Mouse (Mus musculus) erythroblast, embryonic 14.5 days (primary cell): ENCODE measurements around the gene Tmem135. TPM values are rescaled to one million over a fixed set of nuclear protein-coding genes. Genes with fewer than 3 reads are reported as not detected.

ENCODE experiments used
- H3K27me3 ChIP-seq: 2 replicates; pipeline ENCODE4 v1.6.1; 2012; ENCODE audit warnings: inconsistent platforms; ENCODE audit not compliant: control insufficient read depth
- H3K36me3 ChIP-seq: 2 replicates; pipeline ENCODE4 v1.6.1; 2012; ENCODE audit warnings: mild to moderate bottlenecking, inconsistent platforms; ENCODE audit not compliant: control insufficient read depth
- H3K4me1 ChIP-seq: 2 replicates; pipeline ENCODE4 v1.6.1; 2012; ENCODE audit warnings: inconsistent platforms; ENCODE audit not compliant: control insufficient read depth
- H3K4me3 ChIP-seq: replicated peaks from 2 replicates; pipeline ENCODE3; 2012; ENCODE audit warnings: moderate library complexity, mild to moderate bottlenecking, inconsistent platforms
- H3K9me3 ChIP-seq: 2 replicates; pipeline ENCODE4 v1.6.1; 2012; ENCODE audit warnings: low read length, inconsistent platforms, mixed read lengths; ENCODE audit not compliant: control insufficient read depth
- GATA1 ChIP-seq: IDR thresholded peaks from 2 replicates; pipeline ENCODE4 v1.6.1; 2012; ENCODE audit warnings: low read length, inconsistent platforms, mixed read lengths
- TAL1 ChIP-seq: IDR thresholded peaks from 3 replicates; pipeline ENCODE4 v1.6.1; 2012; ENCODE audit warnings: low read length, inconsistent platforms, mixed read lengths
- polyA plus RNA-seq: library from polyadenylated mRNA; stranded (reverse); fragments of >175 nt; gene quantifications from 2 replicates; pipeline ENCODE4 v1.2.3, GENCODE M21; 2012

The Tmem135 gene
- polyA plus RNA-seq, 1 experiment = 0.68 TPM

DNA sequence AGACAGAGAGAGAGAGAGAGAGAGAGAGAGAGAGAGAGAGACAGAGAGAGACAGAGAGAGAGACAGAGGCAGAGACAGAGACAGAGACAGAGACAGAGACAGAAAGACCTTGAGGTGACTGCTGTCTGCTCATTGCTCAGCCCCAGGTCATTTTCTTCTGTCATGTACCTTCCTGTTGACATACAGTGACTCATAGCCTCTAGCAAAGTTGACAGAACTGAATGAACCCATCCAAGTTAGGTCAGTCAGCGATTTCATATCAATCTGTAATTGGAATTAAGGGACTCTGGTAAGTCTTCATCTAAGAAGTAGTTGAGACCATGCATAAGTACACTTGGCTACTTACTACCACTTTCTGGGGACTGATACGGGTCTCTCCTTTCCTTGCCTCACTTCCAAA lies 27.2 kb upstream of the Tmem135 start:
- no peaks in the 10 kb centered on the region for H3K27me3 ChIP-seq
- H3K9me3 ChIP-seq = no peaks in the 10 kb centered on the region
- no peak overlapping the region for H3K4me3 ChIP-seq
- no peaks in the 10 kb centered on the region for H3K36me3 ChIP-seq
- no peaks in the 10 kb centered on the region for H3K4me1 ChIP-seq
- no peak for TF ChIP-seq TAL1
- no peak for TF ChIP-seq GATA1

DNA sequence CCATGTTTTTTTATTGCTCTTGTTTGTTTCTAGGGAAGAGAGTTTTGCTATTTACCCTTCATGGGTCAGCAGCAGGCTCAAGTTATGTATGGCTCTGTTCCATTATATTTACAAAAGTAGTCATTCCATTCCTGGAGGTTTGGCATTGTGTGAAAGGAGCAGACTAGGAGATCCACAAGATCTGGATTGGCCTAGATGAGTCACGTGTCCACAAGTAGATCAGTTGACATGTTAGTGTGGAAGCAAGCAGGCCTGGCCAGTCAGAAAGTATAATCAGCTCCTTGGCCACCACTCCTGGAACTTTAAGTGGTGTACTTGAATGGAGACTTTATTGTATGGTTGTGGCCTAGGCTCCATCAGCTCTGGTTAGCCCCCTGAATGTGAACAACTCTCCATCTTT lies 25.3 kb upstream of the Tmem135 start:
- TF ChIP-seq GATA1 (no peak), TAL1 (no peak)
- H3K4me1 ChIP-seq = no peaks in the 10 kb centered on the region
- H3K27me3 ChIP-seq = no peaks in the 10 kb centered on the region
- no peaks in the 10 kb centered on the region for H3K9me3 ChIP-seq
- no peak overlapping the region for H3K4me3 ChIP-seq
- no peaks in the 10 kb centered on the region for H3K36me3 ChIP-seq

DNA sequence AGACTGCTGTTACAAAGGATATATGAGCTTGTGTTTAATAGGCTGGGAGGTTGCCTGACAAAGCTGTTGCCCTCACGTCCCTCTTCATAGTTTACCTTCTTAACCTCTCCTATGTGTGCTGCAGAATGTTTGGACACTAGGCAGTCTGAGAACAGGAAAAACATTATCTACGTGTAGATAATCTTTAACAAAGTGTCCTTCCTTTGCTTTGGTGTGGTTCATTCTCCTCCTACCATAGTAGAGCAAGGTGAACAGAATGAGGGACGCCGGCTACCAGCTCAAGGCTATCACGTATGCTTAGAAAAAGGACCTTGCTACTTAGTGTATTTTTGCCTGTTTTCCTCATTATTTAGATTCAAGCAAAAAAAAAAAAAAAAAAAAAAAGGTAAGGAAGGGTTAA lies 24.8 kb upstream of the Tmem135 start:
- Histone ChIP-seq H3K36me3 (no peaks in the 10 kb centered on the region), H3K27me3 (no peaks in the 10 kb centered on the region), H3K4me1 (no peaks in the 10 kb centered on the region), H3K4me3 (no peak overlapping the region), H3K9me3 (no peaks in the 10 kb centered on the region)
- TF ChIP-seq TAL1 (no peak), GATA1 (no peak)

DNA sequence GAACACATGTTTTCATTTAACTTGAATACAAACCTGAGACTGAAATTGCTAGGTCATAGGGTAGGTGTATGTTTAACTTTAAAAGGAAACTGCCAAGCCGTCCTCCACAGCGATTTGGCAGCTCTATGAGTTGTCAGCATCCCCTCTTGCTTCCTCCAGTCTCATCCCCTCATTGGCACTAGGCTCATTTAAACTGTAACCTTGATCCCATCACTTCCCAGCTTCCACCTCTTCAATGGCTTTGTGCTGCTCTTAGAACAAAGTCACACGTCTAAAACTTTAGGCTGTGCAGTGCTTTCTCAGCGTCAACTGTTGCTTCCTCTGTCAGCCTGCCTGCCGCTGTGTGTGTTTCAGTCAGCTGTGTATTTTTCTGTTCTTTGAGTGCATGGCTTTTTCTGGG lies 23.1 kb upstream of the Tmem135 start:
- TF ChIP-seq GATA1 (no peak), TAL1 (no peak)
- Histone ChIP-seq H3K4me3 (no peak overlapping the region), H3K27me3 (no peaks in the 10 kb centered on the region), H3K4me1 (no peaks in the 10 kb centered on the region), H3K36me3 (no peaks in the 10 kb centered on the region), H3K9me3 (no peaks in the 10 kb centered on the region)

DNA sequence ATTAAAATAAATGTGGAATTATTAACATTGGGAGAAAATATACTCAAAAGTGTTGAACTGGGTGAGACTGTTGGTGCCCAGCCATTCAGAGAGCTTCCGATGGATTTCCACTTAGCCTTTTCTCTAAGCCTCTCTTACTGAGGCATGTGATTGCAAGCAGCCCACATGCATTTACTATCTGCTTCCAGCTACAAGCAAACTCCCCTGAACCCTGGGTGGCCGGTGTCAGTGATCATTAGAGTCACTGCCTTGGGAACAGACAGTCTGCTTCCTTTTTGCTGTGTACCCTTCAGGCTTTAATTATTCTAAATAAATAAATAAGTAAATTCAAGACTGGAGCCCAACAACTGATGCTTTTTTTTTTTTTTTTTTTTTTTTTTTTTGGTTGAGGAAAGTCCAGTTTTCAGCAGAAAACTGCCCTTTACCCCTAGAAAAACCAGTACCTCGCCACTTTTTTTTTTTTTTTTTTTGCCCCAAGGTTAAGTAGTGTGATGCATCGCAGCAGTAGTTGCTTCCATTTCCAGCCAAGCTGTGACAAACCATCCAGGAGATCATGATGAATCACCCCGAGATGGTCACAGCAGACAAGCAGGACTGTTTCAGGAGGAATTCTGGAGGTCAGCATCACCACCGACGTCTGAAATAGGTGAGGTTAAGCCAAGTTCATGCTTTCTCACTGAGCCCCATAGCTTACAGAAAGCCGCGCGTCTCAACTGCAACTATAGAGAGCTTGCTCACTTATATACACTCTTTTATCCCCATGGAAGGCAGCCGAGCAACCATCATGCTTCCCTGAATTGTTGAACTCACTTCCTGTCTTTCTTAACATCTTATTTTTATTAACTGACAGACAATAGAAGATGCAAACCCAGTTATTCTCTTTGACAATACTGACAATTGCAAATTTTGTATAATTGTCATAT lies 22.0 kb upstream of the Tmem135 start:
- Histone ChIP-seq H3K9me3 (no peaks in the 10 kb centered on the region), H3K4me3 (no peak overlapping the region), H3K4me1 (no peaks in the 10 kb centered on the region), H3K36me3 (no peaks in the 10 kb centered on the region), H3K27me3 (no peaks in the 10 kb centered on the region)
- TF ChIP-seq GATA1 (no peak), TAL1 (no peak)

DNA sequence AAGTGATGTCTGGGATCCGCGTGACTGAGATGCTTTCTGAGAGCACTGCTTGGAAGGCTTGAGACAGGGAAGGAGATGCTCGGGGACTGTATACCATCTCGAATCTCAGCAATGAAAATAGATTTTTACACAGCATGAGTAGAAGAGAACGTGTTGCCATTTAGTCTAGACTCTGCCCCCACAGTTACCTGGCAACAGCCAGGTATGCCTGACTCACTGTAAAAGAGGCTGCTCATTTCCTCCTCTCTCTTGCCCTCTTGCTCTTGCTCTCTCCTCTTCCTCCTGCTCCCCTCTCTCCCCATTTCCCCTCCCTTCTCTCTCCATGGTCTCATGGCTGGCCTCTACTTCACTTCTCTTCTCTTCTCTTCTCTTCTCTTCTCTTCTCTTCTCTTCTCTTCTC lies 20.6 kb upstream of the Tmem135 start:
- TF ChIP-seq TAL1 (no peak), GATA1 (no peak)
- no peaks in the 10 kb centered on the region for H3K27me3 ChIP-seq

DNA sequence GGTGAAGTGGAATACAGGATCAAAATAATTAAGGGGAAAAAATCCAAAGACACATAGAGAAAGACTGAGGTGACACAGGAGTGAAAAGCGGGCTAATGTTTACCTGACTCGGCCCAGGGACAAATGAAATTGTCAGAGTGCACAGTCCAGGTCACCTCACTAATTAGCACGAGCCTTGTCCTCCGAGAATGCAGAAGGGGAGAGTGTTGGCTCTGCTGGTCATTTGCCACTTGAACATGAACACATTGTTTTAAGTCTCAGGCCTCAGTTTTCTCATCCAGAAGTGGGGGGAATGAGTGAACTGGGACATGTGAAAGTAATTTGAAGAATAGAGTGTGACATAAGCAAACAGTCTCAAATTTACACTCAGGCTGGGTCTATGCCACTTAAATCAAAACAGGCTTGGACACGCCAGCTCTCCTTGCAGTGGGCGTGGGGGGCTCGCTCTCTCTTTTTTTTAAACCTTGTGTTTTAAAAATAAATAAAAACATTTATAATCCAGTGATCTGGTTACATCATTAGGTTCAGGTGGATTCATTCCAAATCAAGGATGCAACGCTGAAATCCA lies 19.8 kb upstream of the Tmem135 start:
- Histone ChIP-seq H3K9me3 (no peaks in the 10 kb centered on the region), H3K4me3 (no peak overlapping the region), H3K27me3 (no peaks in the 10 kb centered on the region), H3K36me3 (no peaks in the 10 kb centered on the region), H3K4me1 (no peaks in the 10 kb centered on the region)
- TF ChIP-seq GATA1 (no peak), TAL1 (peak; percentile 10; the same call in 1 of the 3 replicates)

More for the DNA sequence above, 20.6 kb upstream of the Tmem135 start:
- no peaks in the 10 kb centered on the region for H3K36me3 ChIP-seq
- no peaks in the 10 kb centered on the region for H3K4me1 ChIP-seq
- H3K9me3 ChIP-seq = no peaks in the 10 kb centered on the region
- no peak overlapping the region for H3K4me3 ChIP-seq

DNA sequence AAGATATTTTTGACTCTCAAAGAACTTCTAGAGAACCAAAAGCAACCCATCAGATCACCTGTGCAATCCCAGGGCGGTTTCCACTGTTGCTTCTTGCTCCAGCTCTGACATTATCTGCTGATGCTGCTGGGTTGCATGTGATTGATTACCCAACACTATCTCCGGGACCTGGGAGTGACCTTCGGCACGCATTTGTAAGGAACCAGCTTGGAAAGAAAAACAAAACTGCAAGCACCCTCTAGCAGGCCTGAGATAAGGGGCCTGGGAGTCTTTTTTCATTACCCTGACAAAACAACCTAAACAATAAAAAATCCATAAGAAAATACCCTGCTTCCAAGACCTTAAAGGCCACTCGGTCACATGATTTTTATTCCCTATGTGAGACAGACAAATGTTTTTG lies 19.2 kb upstream of the Tmem135 start:
- Histone ChIP-seq H3K36me3 (no peaks in the 10 kb centered on the region), H3K4me1 (no peaks in the 10 kb centered on the region)
- TF ChIP-seq TAL1 = no peak
- TF ChIP-seq GATA1 = no peak

DNA sequence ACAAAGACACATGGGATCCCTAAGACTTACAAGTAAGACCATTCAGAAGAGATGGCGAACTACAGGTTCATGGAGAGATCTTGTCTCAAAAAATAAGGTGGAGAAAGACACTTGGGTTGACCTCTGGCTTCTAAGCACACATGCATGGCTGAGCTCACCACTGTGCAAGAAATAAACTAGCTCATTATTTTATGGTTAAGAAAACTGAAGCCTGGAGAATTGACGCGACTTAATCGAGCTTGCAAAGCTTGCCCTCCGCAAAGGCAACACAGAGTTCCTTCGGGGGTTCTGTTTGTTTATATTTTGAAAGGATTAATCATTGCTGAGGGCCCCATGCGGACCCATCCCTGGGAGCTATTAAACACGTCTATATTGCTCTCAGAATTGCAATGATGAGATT lies 18.6 kb upstream of the Tmem135 start:
- Histone ChIP-seq H3K36me3 (no peaks in the 10 kb centered on the region), H3K4me3 (no peak overlapping the region), H3K27me3 (no peaks in the 10 kb centered on the region), H3K9me3 (no peaks in the 10 kb centered on the region), H3K4me1 (no peaks in the 10 kb centered on the region)
- TF ChIP-seq GATA1 (no peak), TAL1 (no peak)

More for the DNA sequence above, 19.2 kb upstream of the Tmem135 start:
- H3K27me3 ChIP-seq = no peaks in the 10 kb centered on the region
- no peaks in the 10 kb centered on the region for H3K9me3 ChIP-seq
- no peak overlapping the region for H3K4me3 ChIP-seq

DNA sequence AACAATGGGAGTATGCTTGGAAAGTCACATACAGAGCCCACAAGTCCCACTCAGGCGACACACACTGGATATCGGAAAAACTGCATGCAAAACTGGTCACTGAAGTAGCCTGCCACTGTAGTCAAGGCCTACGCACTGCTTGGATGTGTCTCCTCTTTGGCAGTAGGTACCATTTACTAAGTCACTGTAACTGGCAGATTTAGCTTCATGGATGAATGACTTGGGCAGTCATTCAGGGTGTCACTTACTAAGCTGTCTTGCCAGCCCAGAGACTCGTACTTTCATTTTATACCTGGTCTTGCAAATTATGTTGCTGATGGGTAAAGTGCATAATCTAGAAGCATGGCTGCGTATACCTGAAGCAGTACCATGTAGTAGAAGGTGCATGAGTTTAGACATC lies 17.3 kb upstream of the Tmem135 start:
- no peaks in the 10 kb centered on the region for H3K4me1 ChIP-seq
- TF ChIP-seq TAL1 (no peak), GATA1 (no peak)
- H3K9me3 ChIP-seq = no peaks in the 10 kb centered on the region

More for the DNA sequence above, 17.3 kb upstream of the Tmem135 start:
- no peak overlapping the region for H3K4me3 ChIP-seq
- no peaks in the 10 kb centered on the region for H3K27me3 ChIP-seq
- no peaks in the 10 kb centered on the region for H3K36me3 ChIP-seq
